Mouse (Mus musculus) left cerebral cortex, postnatal 25 days (tissue): ENCODE measurements around the gene Stxbp4. TPM values are rescaled to one million over a fixed set of nuclear protein-coding genes. Genes with fewer than 3 reads are reported as not detected.

Experiments
- DNase-seq, 2 experiments: peaks; one replicate each; pipeline ENCODE4 v3.0.0; 2022; ENCODE audit warnings: low spot score in 2 of 2, mixed read lengths in 1 of 2
- intact Hi-C: fragments of 180-260 bp; cut with DNase I; formaldehyde crosslinking; loops from one replicate; pipeline ENCODE4 v1.15.1; 2025
- total RNA-seq, 2 experiments: library from RNA; stranded (reverse); gene quantifications; 2 replicates each; pipeline ENCODE4 v1.2.3; 2021

Stxbp4 gene
- total RNA-seq, 2 experiments from 2014 or later = 11.2 to 12.2 TPM

GRCm38 (mm10) chr11:90576282-90576972, 61.5 kb downstream of the Stxbp4 start:
- DNase-seq = no peak
- intact Hi-C loops = no loop called here

DNA sequence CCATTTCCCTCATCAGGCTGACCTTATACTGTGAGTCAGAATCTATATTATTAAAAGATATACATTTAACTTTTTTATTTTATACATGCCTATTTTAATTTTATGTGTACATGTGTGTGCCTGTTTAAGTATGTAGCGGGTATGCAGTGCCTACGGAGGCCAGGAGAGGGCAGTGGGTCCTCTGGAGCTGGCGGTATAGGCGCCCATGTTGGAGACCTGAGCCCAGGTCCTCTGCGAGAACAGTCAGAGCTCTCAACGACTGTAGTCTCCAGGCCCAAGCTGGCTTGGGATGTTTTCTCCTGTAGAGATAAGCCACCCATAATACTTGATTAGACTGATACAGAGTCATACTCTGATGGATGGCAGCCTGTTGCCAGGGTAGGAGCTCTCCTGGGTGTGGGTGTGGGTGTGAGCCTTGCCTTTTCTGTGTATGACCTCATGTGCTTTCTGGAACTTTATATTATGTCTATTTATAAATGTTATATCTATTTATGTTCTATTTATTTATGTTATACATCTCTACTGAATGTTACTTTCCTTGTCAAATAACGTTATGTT, 62.3 kb downstream of the Stxbp4 start:
- no peak for DNase-seq
- intact Hi-C loops = no loop called here

- DNase-seq = no peak
- intact Hi-C loops = no loop called here
Measured at GRCm38 (mm10) chr11:90570646-90571259, 67.1 kb downstream of the Stxbp4 start.

GRCm38 (mm10) chr11:90558359-90559047, 79.4 kb downstream of the Stxbp4 start:
- intact Hi-C loops = no loop called here

GRCm38 (mm10) chr11:90556517-90556916, 81.4 kb downstream of the Stxbp4 start:
- DNase-seq = no peak
- intact Hi-C loops = no loop called here

More at GRCm38 (mm10) chr11:90558359-90559047, 79.4 kb downstream of the Stxbp4 start:
- no peak for DNase-seq

DNA sequence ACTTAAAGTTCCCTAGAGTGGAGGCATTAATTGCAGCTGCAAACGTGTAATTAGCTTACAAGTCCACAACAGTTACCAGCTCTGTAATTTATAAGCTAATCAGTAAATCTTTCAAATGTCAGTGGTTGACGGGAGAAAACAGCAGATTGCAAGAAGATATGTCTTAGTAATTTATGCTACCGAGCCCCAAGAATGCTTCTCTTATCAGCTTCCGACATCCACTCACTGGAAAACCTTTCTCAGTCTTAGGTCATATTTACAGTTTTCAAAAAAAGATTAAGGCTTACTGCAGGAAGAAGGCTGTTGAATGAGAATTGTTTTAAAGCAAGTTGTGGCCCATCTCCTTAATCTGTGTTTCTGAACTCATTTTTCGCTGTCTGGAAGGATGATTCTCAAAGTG, 83.9 kb downstream of the Stxbp4 start:
- intact Hi-C loops = loop anchor here (5.0 kb wide), 1 partner anchor 137 kb away; no protein-coding TSS in a partner anchor
- no peak for DNase-seq

DNA sequence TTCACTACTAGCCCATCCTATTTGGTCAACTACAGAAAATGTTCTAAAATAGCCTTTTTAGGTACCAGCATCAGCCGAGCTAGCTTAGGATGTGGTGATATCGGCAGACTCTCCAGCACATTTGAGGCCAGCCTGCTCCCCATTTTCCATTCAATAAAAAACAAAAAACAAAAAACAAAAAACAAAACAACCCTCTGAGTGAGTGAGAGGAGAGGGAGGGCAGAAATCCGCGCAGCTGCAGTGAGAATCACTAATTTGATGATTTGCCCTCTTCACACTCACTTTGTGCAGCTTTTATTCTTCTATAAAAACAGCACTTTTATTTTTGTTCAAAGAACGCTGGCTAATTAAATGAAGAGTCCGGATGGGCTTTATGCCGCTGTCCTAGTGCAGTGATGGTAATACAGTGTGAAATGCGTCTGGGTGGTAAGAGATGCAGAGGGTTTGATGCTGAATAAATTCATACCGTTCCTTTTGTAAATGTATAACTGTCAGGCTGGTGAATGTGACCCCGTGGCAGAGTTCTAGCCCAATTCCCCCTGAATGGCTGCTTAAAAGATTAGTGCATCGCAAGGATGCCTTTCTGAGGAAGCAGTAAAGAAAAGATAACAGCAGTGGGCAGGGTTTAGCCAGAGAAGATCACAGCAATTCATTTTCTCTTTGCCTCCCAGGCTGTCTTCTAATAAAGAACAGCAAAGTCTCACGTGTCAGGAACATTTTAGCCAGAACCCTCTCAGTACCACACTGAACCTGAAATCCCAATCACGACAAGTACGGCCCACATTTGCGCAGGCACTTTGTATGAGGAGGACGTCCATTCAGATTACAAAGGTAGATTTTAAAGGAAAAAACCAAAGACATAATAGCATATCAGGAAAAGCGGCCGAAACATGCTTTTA, 85.3 kb downstream of the Stxbp4 start:
- intact Hi-C loops = loop anchor here (5.0 kb wide), 1 partner anchor 135 kb away; no protein-coding TSS in a partner anchor
- DNase-seq = no peak

DNA sequence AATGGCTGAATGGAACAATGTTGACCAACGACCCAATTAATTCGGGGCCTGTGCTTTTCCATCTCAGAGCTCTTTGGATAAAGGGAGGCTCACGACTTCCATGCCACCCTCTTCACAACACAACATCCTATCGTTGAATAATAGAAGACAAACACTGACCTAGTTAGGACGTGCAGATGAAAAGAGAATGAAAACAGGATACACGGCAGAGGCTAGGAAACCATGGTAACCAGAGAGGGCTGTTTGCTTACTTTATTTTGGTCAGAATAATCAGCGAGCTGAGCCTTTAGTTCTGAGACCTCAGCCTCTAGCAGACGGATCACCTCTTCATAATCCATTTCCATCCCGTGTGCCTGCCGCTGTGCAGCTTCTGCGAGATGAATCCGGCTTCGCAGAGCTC, 89.3 kb downstream of the Stxbp4 start:
- DNase-seq = peak; percentile 35 to 74
- intact Hi-C loops = loop anchor here (1.0 kb wide), 1 partner anchor 158 kb away; the partner anchor contains the start of gene Hlf

DNA sequence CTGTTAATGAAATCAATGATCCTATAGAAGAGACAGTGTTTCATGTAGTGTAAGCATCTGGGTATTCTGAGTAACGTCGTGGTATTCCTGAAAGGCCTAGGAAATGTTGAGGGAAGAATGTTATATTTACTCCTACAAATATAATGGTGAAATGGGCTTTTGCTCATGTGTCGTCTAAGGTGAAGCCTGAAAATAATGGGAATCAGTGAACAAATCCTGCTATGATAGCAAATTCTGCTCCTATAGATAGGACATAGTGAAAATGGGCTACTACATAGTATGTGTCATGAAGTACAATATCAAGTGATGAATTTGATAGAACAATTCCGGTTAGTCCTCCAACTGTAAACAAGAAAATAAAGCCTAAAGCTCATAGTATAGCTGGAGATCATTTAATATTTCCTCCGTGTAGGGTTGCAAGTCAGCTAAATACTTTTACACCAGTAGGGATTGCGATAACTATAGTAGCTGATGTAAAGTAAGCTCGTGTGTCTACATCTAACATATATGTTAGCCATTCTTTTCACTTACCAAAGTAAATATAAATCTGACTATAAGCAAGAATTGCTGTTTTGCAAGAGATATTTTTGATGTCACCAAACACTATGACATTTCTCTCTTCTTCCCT, 99.1 kb downstream of the Stxbp4 start:
- DNase-seq = no peak
- intact Hi-C loops = no loop called here

- no peak for DNase-seq
- intact Hi-C loops = no loop called here
Measured at GRCm38 (mm10) chr11:90525311-90525710, 112.6 kb downstream of the Stxbp4 start.

GRCm38 (mm10) chr11:90521040-90521439, 116.8 kb downstream of the Stxbp4 start:
- intact Hi-C loops = loop anchor here (5.0 kb wide), 1 partner anchor 104 kb away; no protein-coding TSS in a partner anchor
- peak; percentile 20 to 78 for DNase-seq

- intact Hi-C loops = no loop called here
- no peak for DNase-seq
Measured at GRCm38 (mm10) chr11:90517750-90518149, 120.1 kb downstream of the Stxbp4 start.

DNA sequence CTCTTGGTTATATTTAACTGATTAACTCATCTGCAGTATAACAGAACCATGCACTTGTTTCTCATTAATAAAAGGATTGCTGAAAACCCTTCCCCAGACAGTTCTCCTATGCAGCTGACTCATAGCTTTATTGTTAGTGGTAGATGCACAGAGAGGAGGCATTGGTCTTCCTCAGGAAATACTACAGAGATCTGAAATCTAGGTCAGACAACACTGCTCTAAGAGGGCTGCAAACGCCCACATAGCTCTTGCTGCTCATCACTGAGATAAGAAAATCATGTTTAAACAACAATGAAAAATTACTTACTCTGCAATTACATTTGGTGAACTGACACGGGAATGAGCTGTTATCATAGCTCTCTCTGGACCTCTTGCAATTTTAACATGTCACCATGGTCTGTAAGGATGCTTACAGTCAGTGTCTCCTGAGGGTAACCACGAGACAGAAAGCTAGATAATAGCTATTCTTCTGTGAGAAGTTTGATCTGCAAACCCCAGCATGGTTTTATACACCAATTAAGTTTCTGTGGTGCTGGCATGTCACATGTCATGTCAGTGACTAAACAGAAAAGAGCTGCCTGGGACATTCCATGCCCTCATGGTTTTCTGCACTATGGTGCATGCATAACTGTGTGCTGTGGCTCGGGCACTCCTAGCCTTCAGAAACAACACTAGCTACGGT, 125.2 kb downstream of the Stxbp4 start:
- intact Hi-C loops = no loop called here
- DNase-seq = peak; percentile 11 to 43

- intact Hi-C loops = no loop called here
- DNase-seq = no peak
Measured at GRCm38 (mm10) chr11:90501846-90502245, 136.0 kb downstream of the Stxbp4 start.

DNA sequence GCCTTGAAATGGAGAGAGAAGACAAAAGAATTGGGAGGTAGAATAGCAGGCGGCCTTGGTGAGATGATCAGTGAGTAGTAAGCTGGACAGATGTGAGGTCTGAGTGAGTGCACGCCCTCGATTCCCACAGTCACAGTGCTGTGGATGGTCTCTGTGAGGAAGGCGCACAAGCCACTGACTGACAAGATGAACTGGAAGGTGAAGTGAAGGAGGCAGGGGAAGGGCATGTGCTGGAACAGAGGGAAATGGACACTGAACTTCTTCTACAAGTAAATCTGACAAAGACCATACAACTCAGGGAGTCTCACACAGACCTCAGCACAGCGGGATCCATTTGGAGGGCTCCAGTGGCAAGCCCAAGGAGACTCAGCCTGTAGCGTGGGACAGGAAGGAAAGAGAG, 138.0 kb downstream of the Stxbp4 start:
- no peak for DNase-seq
- intact Hi-C loops = no loop called here

GRCm38 (mm10) chr11:90498461-90498860, 139.4 kb downstream of the Stxbp4 start:
- DNase-seq = no peak
- intact Hi-C loops = no loop called here

GRCm38 (mm10) chr11:90494981-90495380, 142.9 kb downstream of the Stxbp4 start:
- intact Hi-C loops = no loop called here
- DNase-seq = no peak

DNA sequence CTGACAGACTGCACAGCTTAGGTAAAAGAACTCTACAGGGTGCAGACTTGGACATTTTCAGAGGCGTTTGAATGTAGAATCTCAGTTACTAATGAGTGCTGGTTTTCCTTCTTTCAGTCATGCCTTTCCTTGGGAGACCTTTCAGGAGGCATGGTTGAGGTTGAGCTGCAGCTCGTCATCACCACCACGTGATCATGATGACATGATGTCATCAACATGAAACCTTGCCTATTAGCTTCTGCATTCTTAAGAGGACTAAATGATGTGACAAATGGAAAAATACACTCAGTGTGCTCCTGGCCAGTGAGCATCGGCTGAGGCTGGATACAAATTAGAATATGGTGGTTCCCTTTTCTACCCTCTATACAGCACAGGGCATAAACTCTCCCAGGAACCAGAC, 145.4 kb downstream of the Stxbp4 start:
- intact Hi-C loops = no loop called here
- DNase-seq = no peak
